In genomic region chrX:167492265-167492664, GRCm38 (mm10) we compare ENCODE assay signal across 19 mouse cellular contexts.
DNase-seq lines count a peak whose midpoint lies in the region; ATAC-seq and TF ChIP-seq lines count a peak whose summit lies in the region.
"Had no signal": no experiment of that assay in that cellular context is flagged by ENCODE, and none has a peak within 500 bp of the region (broad histone marks: within the 10 kb centered on the region; RNA-seq: fewer than 3 reads in every experiment).

No protein-coding gene starts in this region.

- no peak overlapping the region for H3K4me2 ChIP-seq in intestine, embryonic 15.5 days (replicated peaks)
- no peak overlapping the region for H3K4me2 ChIP-seq in intestine, postnatal 0 days (replicated peaks; ENCODE audit: low read depth)
- H3K4me2 ChIP-seq in intestine, embryonic 16.5 days (ENCODE audit: low read depth, low read length): no peak overlapping the region

- no peak for TF ChIP-seq CTCF in intestine, postnatal 0 days (IDR thresholded peaks at IDR 0.05; ENCODE audit: low read depth)

- no peak overlapping the region for H3K9ac ChIP-seq in intestine, embryonic 15.5 days
- no peak overlapping the region for H3K9ac ChIP-seq in intestine, postnatal 0 days (ENCODE audit: low read depth, low read length)
- H3K9ac ChIP-seq in intestine, embryonic 16.5 days (ENCODE audit: low read depth, low read length): no peak overlapping the region

- DNase-seq in thymus, postnatal 36 days: no peak
- DNase-seq: adrenal gland, adult 2 months; adrenal gland, adult 8-10 months; adrenal gland, postnatal 10 days; adrenal gland, postnatal 14 days; adrenal gland, postnatal 25 days; adrenal gland, postnatal 36 days; B cell, adult 2 months; cerebellum, adult 11 months; cerebellum, adult 11-12 months; cerebellum, adult 18-20 months had no signal

- no peak overlapping the region for H3K4me3 ChIP-seq in intestine, embryonic 15.5 days (replicated peaks)
- no peak overlapping the region for H3K4me3 ChIP-seq in intestine, postnatal 0 days (ENCODE audit: low read depth, low read length)
- no peak overlapping the region for H3K4me3 ChIP-seq in intestine, embryonic 16.5 days (ENCODE audit: low read length)

- no peaks in the 10 kb centered on the region for H3K36me3 ChIP-seq in intestine, embryonic 15.5 days
- no peaks in the 10 kb centered on the region for H3K36me3 ChIP-seq in intestine, postnatal 0 days (ENCODE audit: control insufficient read depth, insufficient read depth)
- no peaks in the 10 kb centered on the region for H3K36me3 ChIP-seq in intestine, embryonic 16.5 days (ENCODE audit: control insufficient read depth, insufficient read depth, low read length)
- H3K36me3 ChIP-seq: G1E had no signal

- peak; percentile 71 for ATAC-seq in intestine, embryonic 15.5 days
- ATAC-seq in intestine, postnatal 0 days: no peak
- ATAC-seq in intestine, embryonic 16.5 days: peak; percentile 66
- ATAC-seq: activated CD4-positive, CD25-positive, alpha-beta regulatory T cell, adult 4 months; CD4-positive, CD25-positive, alpha-beta regulatory T cell, adult 4 months; Patski had no signal

- no peak overlapping the region for H3K27ac ChIP-seq in intestine, embryonic 15.5 days
- H3K27ac ChIP-seq in intestine, postnatal 0 days (ENCODE audit: low read depth, low read length): no peak overlapping the region
- H3K27ac ChIP-seq in intestine, embryonic 16.5 days (ENCODE audit: low read length): no peak overlapping the region

- 97% methylated on average over 1 of the region's 1 CpGs for WGBS in intestine, embryonic 15.5 days
- WGBS in intestine, postnatal 0 days: 88% methylated on average over 1 of the region's 1 CpGs
- WGBS in intestine, embryonic 16.5 days: 94% methylated on average over 1 of the region's 1 CpGs

- no peaks in the 10 kb centered on the region for H3K27me3 ChIP-seq in intestine, embryonic 15.5 days (replicated peaks)
- H3K27me3 ChIP-seq in intestine, postnatal 0 days (replicated peaks; ENCODE audit: control insufficient read depth, insufficient read depth, low read length): no peaks in the 10 kb centered on the region
- 0 out of 2 replicates have a peak, but pooled peaks cover 3% of the 10 kb centered on the region for H3K27me3 ChIP-seq in intestine, embryonic 16.5 days (replicated peaks; ENCODE audit: control insufficient read depth, insufficient read depth, low read length)
- H3K27me3 ChIP-seq: CH12.LX had no signal

- H3K4me1 ChIP-seq in intestine, embryonic 15.5 days (replicated peaks): no peaks in the 10 kb centered on the region
- H3K4me1 ChIP-seq in intestine, postnatal 0 days (replicated peaks; ENCODE audit: control insufficient read depth, insufficient read depth, low read length): no peaks in the 10 kb centered on the region
- no peaks in the 10 kb centered on the region for H3K4me1 ChIP-seq in intestine, embryonic 16.5 days (ENCODE audit: control insufficient read depth, insufficient read depth, low read length)

- H3K9me3 ChIP-seq in intestine, embryonic 15.5 days: no peaks in the 10 kb centered on the region
- H3K9me3 ChIP-seq in intestine, postnatal 0 days (ENCODE audit: control insufficient read depth): no peaks in the 10 kb centered on the region
- no peaks in the 10 kb centered on the region for H3K9me3 ChIP-seq in intestine, embryonic 16.5 days (ENCODE audit: control insufficient read depth, low read length)
- H3K9me3 ChIP-seq: G1E had no signal
